In genomic region chr9:30940328-30940727, GRCm38 (mm10) we compare ENCODE assay signal across 9 mouse cellular contexts. TPM values are rescaled to one million over a fixed set of nuclear protein-coding genes. Genes with fewer than 3 reads are reported as not detected.
DNase-seq lines count a peak whose midpoint lies in the region; ATAC-seq lines count a peak whose summit lies in the region.
"Had no signal": no experiment of that assay in that cellular context is flagged by ENCODE, and none has a peak within 500 bp of the region (broad histone marks: within the 10 kb centered on the region; RNA-seq: fewer than 3 reads in every experiment).

No protein-coding gene starts in this region.

- ATAC-seq in CD4-positive, CD25-positive, alpha-beta regulatory T cell, adult 4 months, result no peak
- ATAC-seq in cerebellum, adult (ENCODE audit: insufficient number of reproducible peaks, low FRiP score, low TSS enrichment), result peak; percentile 74; the same call in 1 of the 2 replicates
- ATAC-seq in forebrain, embryonic 15.5 days (replicated peaks), result 0 out of 2 replicates have a peak, but pooled peaks have one; percentile 43
- ATAC-seq in hindbrain, embryonic 12.5 days (ENCODE audit: low FRiP score), result peak; percentile 30; the same call in 1 of the 2 replicates
- peak; percentile 75 for ATAC-seq in megakaryocyte-erythroid progenitor cell, adult 5-6 weeks (replicated peaks; ENCODE audit: low FRiP score, low TSS enrichment, poor library complexity, severe bottlenecking)

- DNase-seq in CD4-positive, CD25-positive, alpha-beta regulatory T cell, adult 2 months (ENCODE audit: low read depth, low spot score), result peak; percentile 64
- peak; percentile 86 to 90 for DNase-seq in layer of hippocampus, postnatal 36 days
- peak; percentile 36 to 67 for DNase-seq in spleen, postnatal 10 days (ENCODE audit: low spot score in 2 of 2)

- H3K4me1 ChIP-seq in forebrain, embryonic 15.5 days, result peaks cover 15% of the 10 kb centered on the region
- H3K4me1 ChIP-seq in hindbrain, embryonic 12.5 days, result peaks cover 11% of the 10 kb centered on the region

- H3K4me3 ChIP-seq in forebrain, embryonic 15.5 days, result no peak overlapping the region
- H3K4me3 ChIP-seq in hindbrain, embryonic 12.5 days, result no peak overlapping the region
- H3K4me3 ChIP-seq: midbrain, embryonic 12.5 days had no signal

- 8% methylated on average over 6 of the region's 6 CpGs for WGBS in forebrain, embryonic 15.5 days
- 8% methylated on average over 6 of the region's 6 CpGs for WGBS in hindbrain, embryonic 12.5 days

- no peaks in the 10 kb centered on the region for H3K36me3 ChIP-seq in forebrain, embryonic 15.5 days
- no peaks in the 10 kb centered on the region for H3K36me3 ChIP-seq in hindbrain, embryonic 12.5 days
- H3K36me3 ChIP-seq: midbrain, embryonic 12.5 days had no signal

- H3K27me3 ChIP-seq in forebrain, embryonic 15.5 days, result peaks cover 33% of the 10 kb centered on the region
- H3K27me3 ChIP-seq in hindbrain, embryonic 12.5 days, result peaks cover 51% of the 10 kb centered on the region

- H3K9me3 ChIP-seq in forebrain, embryonic 15.5 days, result no peaks in the 10 kb centered on the region
- no peaks in the 10 kb centered on the region for H3K9me3 ChIP-seq in hindbrain, embryonic 12.5 days (replicated peaks)
- H3K9me3 ChIP-seq: midbrain, embryonic 12.5 days had no signal

- no peak overlapping the region for H3K9ac ChIP-seq in forebrain, embryonic 15.5 days (replicated peaks)
- H3K9ac ChIP-seq in hindbrain, embryonic 12.5 days, result no peak overlapping the region
- H3K9ac ChIP-seq: midbrain, embryonic 12.5 days had no signal

- no peak overlapping the region for H3K27ac ChIP-seq in forebrain, embryonic 15.5 days (replicated peaks)
- no peak overlapping the region for H3K27ac ChIP-seq in hindbrain, embryonic 12.5 days
- H3K27ac ChIP-seq: midbrain, embryonic 12.5 days had no signal

- H3K4me2 ChIP-seq in forebrain, embryonic 15.5 days (replicated peaks), result no peak overlapping the region
- H3K4me2 ChIP-seq in hindbrain, embryonic 12.5 days (replicated peaks), result no peak overlapping the region
- H3K4me2 ChIP-seq: midbrain, embryonic 12.5 days had no signal

RNA-seq across cellular contexts. Expression of gene Adamts8, which starts 2.0 kb away (rescaled TPM):
- polyA plus RNA-seq in CD4-positive, CD25-positive, alpha-beta regulatory T cell, adult 4 months (2017; shearing (Covaris generic)), result under 1 TPM; 0.23 to 0.27 TPM
- 1.5 and 1.6 TPM in 2 replicates for polyA plus RNA-seq in forebrain, embryonic 15.5 days (2015; fragmentation: Nextera tagmentation; extraction: Ambion mirVana)
- polyA plus RNA-seq in hindbrain, embryonic 12.5 days (2016; fragmentation: Nextera tagmentation; extraction: Ambion mirVana), result 1.5 and 1.6 TPM in 2 replicates
- 1 to 10 TPM; 2.9 to 4.0 TPM for total RNA-seq in layer of hippocampus, postnatal 36 days (2021)
- not detected in 2 replicates for total RNA-seq in megakaryocyte-erythroid progenitor cell, adult 5-6 weeks (2014; fragmentation: Nextera tagmentation)
- total RNA-seq in megakaryocyte-erythroid progenitor cell, adult 5-6 weeks (2017), result not detected in 2 replicates

RNA-seq across cellular contexts. Expression of gene Adamts15, which starts 18.1 kb away (rescaled TPM):
- polyA plus RNA-seq in CD4-positive, CD25-positive, alpha-beta regulatory T cell, adult 4 months (2017; shearing (Covaris generic)), result not detected
- 2.7 and 3.5 TPM in 2 replicates for polyA plus RNA-seq in forebrain, embryonic 15.5 days (2015; fragmentation: Nextera tagmentation; extraction: Ambion mirVana)
- 9.6 and 15.2 TPM in 2 replicates for polyA plus RNA-seq in hindbrain, embryonic 12.5 days (2016; fragmentation: Nextera tagmentation; extraction: Ambion mirVana)
- total RNA-seq in layer of hippocampus, postnatal 36 days (2021), result 1 to 10 TPM; 4.1 to 4.5 TPM
- total RNA-seq in megakaryocyte-erythroid progenitor cell, adult 5-6 weeks (2014; fragmentation: Nextera tagmentation), result 0.20 TPM in 1 of 2 replicates, not detected in the other
- not detected in 2 replicates for total RNA-seq in megakaryocyte-erythroid progenitor cell, adult 5-6 weeks (2017)
